Mouse (Mus musculus) cerebellum, adult 9-10 months (tissue): ENCODE data around the gene Glt1d1.

Experiments
- DNase-seq: peaks from one replicate; pipeline ENCODE4 v3.0.0; 2022

Glt1d1 gene

GRCm38 (mm10) chr5:127633188-127633587 is 1.1 kb downstream of the Glt1d1 start:
- no peak for DNase-seq

GRCm38 (mm10) chr5:127633666-127634065 is 1.6 kb downstream of the Glt1d1 start:
- DNase-seq = no peak

GRCm38 (mm10) chr5:127637622-127638021 is 5.6 kb downstream of the Glt1d1 start:
- no peak for DNase-seq

- no peak for DNase-seq
These were observed 6.1 kb downstream of the Glt1d1 start for GRCm38 (mm10) chr5:127638177-127638576.

- no peak for DNase-seq
These were observed 7.1 kb downstream of the Glt1d1 start for GRCm38 (mm10) chr5:127639067-127639605.

- DNase-seq = no peak
These were observed 7.6 kb downstream of the Glt1d1 start for GRCm38 (mm10) chr5:127639635-127640034.

- no peak for DNase-seq
These were observed 8.3 kb downstream of the Glt1d1 start for GRCm38 (mm10) chr5:127640359-127640758.

- DNase-seq = no peak
These were observed 9.3 kb downstream of the Glt1d1 start for GRCm38 (mm10) chr5:127641185-127641958.

GRCm38 (mm10) chr5:127648046-127648445 is 16.0 kb downstream of the Glt1d1 start:
- peak; percentile 26 for DNase-seq

GRCm38 (mm10) chr5:127649077-127649476 is 17.0 kb downstream of the Glt1d1 start:
- peak; percentile 37 for DNase-seq

- DNase-seq = no peak
These were observed 26.2 kb downstream of the Glt1d1 start for GRCm38 (mm10) chr5:127658257-127658656.

GRCm38 (mm10) chr5:127659312-127659711 is 27.2 kb downstream of the Glt1d1 start:
- no peak for DNase-seq

- no peak for DNase-seq
These were observed 28.2 kb downstream of the Glt1d1 start for GRCm38 (mm10) chr5:127660267-127660666.

- no peak for DNase-seq
These were observed 28.9 kb downstream of the Glt1d1 start for GRCm38 (mm10) chr5:127660979-127661378.

GRCm38 (mm10) chr5:127673913-127674312 is 41.9 kb downstream of the Glt1d1 start:
- DNase-seq = no peak

GRCm38 (mm10) chr5:127677561-127677960 is 45.5 kb downstream of the Glt1d1 start:
- DNase-seq = no peak

GRCm38 (mm10) chr5:127678501-127678900 is 46.4 kb downstream of the Glt1d1 start:
- DNase-seq = no peak

- no peak for DNase-seq
These were observed 56.6 kb downstream of the Glt1d1 start for GRCm38 (mm10) chr5:127688568-127689170.

GRCm38 (mm10) chr5:127691085-127691484 is 59.0 kb downstream of the Glt1d1 start:
- DNase-seq = no peak

GRCm38 (mm10) chr5:127691581-127691980 is 59.5 kb downstream of the Glt1d1 start:
- no peak for DNase-seq

- no peak for DNase-seq
These were observed 63.8 kb downstream of the Glt1d1 start for GRCm38 (mm10) chr5:127695898-127696297.

- DNase-seq = no peak
These were observed 64.5 kb downstream of the Glt1d1 start for GRCm38 (mm10) chr5:127696602-127697001.

- peak; percentile 7 for DNase-seq
These were observed 66.5 kb downstream of the Glt1d1 start for GRCm38 (mm10) chr5:127698525-127698924.

GRCm38 (mm10) chr5:127699679-127700078 is 67.6 kb downstream of the Glt1d1 start:
- DNase-seq = no peak
